Mouse (Mus musculus) intestine, postnatal 0 days (tissue): Measurements from ENCODE around the gene Tgm2. TPM values are rescaled to one million over a fixed set of nuclear protein-coding genes. Genes with fewer than 3 reads are reported as not detected.

ENCODE experiments used
- ATAC-seq: fragments of 200-750 bp; cut with Nextera tagmentation; 2 replicates; pipeline ENCODE4 v1.8.0; 2017; ENCODE audit warnings: mild to moderate bottlenecking, moderate TSS enrichment, moderate library complexity
- H3K27ac ChIP-seq: fragments of 300-500 bp; sonication (generic); 2 replicates; pipeline ENCODE4 v1.5.1; 2014; ENCODE audit warnings: mild to moderate bottlenecking, low read depth, low read length, moderate library complexity
- H3K27me3 ChIP-seq: fragments of 300-500 bp; sonication (generic); replicated peaks from 2 replicates; pipeline ENCODE4 v1.6.1; 2014; ENCODE audit warnings: low read length, mixed read lengths; ENCODE audit not compliant: control insufficient read depth, insufficient read depth
- H3K36me3 ChIP-seq: fragments of 300-500 bp; sonication (generic); 2 replicates; pipeline ENCODE4 v1.6.1; 2014; ENCODE audit warnings: mild to moderate bottlenecking, moderate library complexity; ENCODE audit not compliant: control insufficient read depth, insufficient read depth
- H3K4me1 ChIP-seq: fragments of 300-500 bp; sonication (generic); replicated peaks from 2 replicates; pipeline ENCODE4 v1.6.1; 2014; ENCODE audit warnings: antibody characterized with exemption, low read length, mixed read lengths; ENCODE audit not compliant: control insufficient read depth, insufficient read depth
- H3K4me2 ChIP-seq: fragments of 300-500 bp; sonication (generic); replicated peaks from 2 replicates; pipeline ENCODE4 v1.6.1; 2014; ENCODE audit warnings: low read depth, mild to moderate bottlenecking, moderate library complexity
- H3K4me3 ChIP-seq: fragments of 300-500 bp; sonication (generic); 2 replicates; pipeline ENCODE4 v1.5.1; 2014; ENCODE audit warnings: low read depth, low read length
- H3K9ac ChIP-seq: fragments of 300-500 bp; sonication (generic); 2 replicates; pipeline ENCODE4 v1.6.1; 2014; ENCODE audit warnings: mild to moderate bottlenecking, low read depth, low read length
- H3K9me3 ChIP-seq: fragments of 300-500 bp; sonication (generic); 2 replicates; pipeline ENCODE4 v1.6.1; 2016; ENCODE audit warnings: mixed run types; ENCODE audit not compliant: control insufficient read depth
- CTCF ChIP-seq: sonication (generic); IDR thresholded peaks from 2 replicates; pipeline ENCODE4 v1.5.1; 2016; ENCODE audit warnings: low read depth, mild to moderate bottlenecking, control low read depth, antibody characterized with exemption, moderate library complexity
- WGBS: fragments of 180-500 bp; shearing (Covaris S2); extraction: QIAGEN DNeasy Blood & Tissue Kit; methylation state at CpG from one replicate; pipeline ENCODE4 v1.1.7; 2014; 5-methylcytosine and 5-hydroxymethylcytosine counted together
- polyA plus RNA-seq: library from polyadenylated mRNA; unstranded; fragments of >200 nt; fragmentation: Nextera tagmentation; extraction: Ambion mirVana; gene quantifications from 2 replicates; pipeline ENCODE4 v1.2.1, GENCODE M21; 2015

The Tgm2 gene
- polyA plus RNA-seq, 1 experiment from 2014 or later = 40.0 TPM

GRCm38 (mm10) chr2:158115838-158116453 lies 30.3 kb downstream of the Tgm2 start:
- no peak for ATAC-seq
- Histone ChIP-seq H3K9ac (no peak overlapping the region), H3K27ac (no peak overlapping the region), H3K4me2 (no peak overlapping the region), H3K9me3 (no peaks in the 10 kb centered on the region), H3K36me3 (peaks cover 35% of the 10 kb centered on the region), H3K4me3 (no peak overlapping the region), H3K4me1 (0 out of 2 replicates have a peak, but pooled peaks cover 8% of the 10 kb centered on the region), H3K27me3 (no peaks in the 10 kb centered on the region)
- WGBS = 89% methylated on average over 3 of the region's 3 CpGs
- no peak for TF ChIP-seq CTCF

GRCm38 (mm10) chr2:158114931-158115330 lies 31.3 kb downstream of the Tgm2 start:
- Histone ChIP-seq H3K4me3 (no peak overlapping the region), H3K4me2 (no peak overlapping the region), H3K27me3 (no peaks in the 10 kb centered on the region), H3K9ac (no peak overlapping the region), H3K9me3 (no peaks in the 10 kb centered on the region), H3K27ac (no peak overlapping the region; the same call in 1 of the 2 replicates), H3K4me1 (0 out of 2 replicates have a peak, but pooled peaks cover 8% of the 10 kb centered on the region), H3K36me3 (peaks cover 32% of the 10 kb centered on the region)
- 35% methylated on average over 5 of the region's 5 CpGs for WGBS
- ATAC-seq = no peak
- TF ChIP-seq CTCF = no peak

GRCm38 (mm10) chr2:158113591-158114257 lies 32.5 kb downstream of the Tgm2 start:
- Histone ChIP-seq H3K4me1 (peaks cover 15% of the 10 kb centered on the region; the same call in 1 of the 2 replicates), H3K36me3 (peaks cover 20% of the 10 kb centered on the region), H3K4me2 (peak overlapping the region; percentile 42), H3K9ac (no peak overlapping the region), H3K27ac (peak overlapping the region; percentile 68; the same call in 1 of the 2 replicates), H3K4me3 (no peak overlapping the region), H3K27me3 (no peaks in the 10 kb centered on the region), H3K9me3 (no peaks in the 10 kb centered on the region)
- 13% methylated on average over 9 of the region's 9 CpGs for WGBS
- no peak for TF ChIP-seq CTCF
- peak; percentile 85 for ATAC-seq

GRCm38 (mm10) chr2:158109516-158109915 lies 36.7 kb downstream of the Tgm2 start:
- Histone ChIP-seq H3K27ac (peak overlapping the region; percentile 70; the same call in 1 of the 2 replicates), H3K9ac (no peak overlapping the region), H3K36me3 (no peaks in the 10 kb centered on the region), H3K4me2 (no peak overlapping the region), H3K4me3 (no peak overlapping the region), H3K27me3 (no peaks in the 10 kb centered on the region), H3K9me3 (no peaks in the 10 kb centered on the region), H3K4me1 (peaks cover 9% of the 10 kb centered on the region; the same call in 1 of the 2 replicates)
- TF ChIP-seq CTCF = no peak
- 18% methylated on average over 8 of the region's 8 CpGs for WGBS
- no peak for ATAC-seq

GRCm38 (mm10) chr2:158106947-158107587 lies 39.2 kb downstream of the Tgm2 start:
- WGBS = 31% methylated on average over 6 of the region's 6 CpGs
- Histone ChIP-seq H3K9ac (no peak overlapping the region), H3K4me2 (no peak overlapping the region), H3K27ac (no peak overlapping the region), H3K4me1 (peaks cover 7% of the 10 kb centered on the region; the same call in 1 of the 2 replicates), H3K4me3 (no peak overlapping the region), H3K9me3 (no peaks in the 10 kb centered on the region), H3K36me3 (no peaks in the 10 kb centered on the region), H3K27me3 (no peaks in the 10 kb centered on the region)
- peak; percentile 94 for TF ChIP-seq CTCF
- ATAC-seq = peak; percentile 46; the same call in 1 of the 2 replicates

- H3K36me3 ChIP-seq = no peaks in the 10 kb centered on the region
- ATAC-seq = no peak
- TF ChIP-seq CTCF = no peak
- peaks cover 7% of the 10 kb centered on the region; the same call in 1 of the 2 replicates for H3K4me1 ChIP-seq
- H3K9ac ChIP-seq = no peak overlapping the region
- no peaks in the 10 kb centered on the region for H3K9me3 ChIP-seq
- no peak overlapping the region for H3K4me2 ChIP-seq
- H3K4me3 ChIP-seq = no peak overlapping the region
- WGBS = 81% methylated on average over 6 of the region's 6 CpGs
- H3K27ac ChIP-seq = no peak overlapping the region
- H3K27me3 ChIP-seq = no peaks in the 10 kb centered on the region
Measured at GRCm38 (mm10) chr2:158105605-158106004, 40.6 kb downstream of the Tgm2 start.
